Mouse (Mus musculus): ENCODE data around the gene Arsb. TPM values are rescaled to one million over a fixed set of nuclear protein-coding genes. Genes with fewer than 3 reads are reported as not detected.

The Arsb gene
- polyA plus RNA-seq, 1 experiment: 49.7 TPM

DNA sequence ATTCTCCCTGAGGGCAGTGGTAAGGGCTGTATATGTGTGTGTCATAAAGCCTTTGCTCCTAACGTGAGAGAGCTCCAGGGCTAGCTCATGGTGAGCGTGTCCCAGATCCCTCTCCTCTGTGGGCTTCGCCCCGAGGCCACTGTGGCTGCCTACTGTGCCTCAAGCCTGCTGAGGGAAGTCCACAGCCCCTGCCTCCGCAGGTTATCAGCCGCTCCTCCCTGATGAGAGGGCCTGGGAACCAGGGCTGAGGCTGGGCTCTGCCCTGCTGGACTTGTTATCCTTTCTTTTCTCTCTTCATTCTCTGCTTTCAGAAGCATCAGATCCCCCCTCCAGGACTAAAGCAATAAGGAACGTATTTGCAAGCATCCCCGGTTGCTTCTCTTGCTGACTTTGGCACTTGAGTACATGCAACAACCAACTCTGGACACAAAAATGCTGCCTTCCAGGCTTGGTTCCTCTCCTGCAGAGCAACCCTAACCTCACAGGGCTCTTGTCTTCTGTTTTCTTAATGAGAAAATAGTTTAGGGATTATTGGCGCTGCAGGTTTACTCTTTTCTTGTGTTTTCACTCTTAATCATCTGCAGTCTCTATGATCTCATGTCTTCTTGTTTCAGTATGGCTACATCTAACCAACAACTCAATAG is 45.4 kb downstream of the Arsb start:
- TF ChIP-seq CTCF (IDR thresholded peaks at IDR 0.05; ENCODE audit: borderline replicate concordance, insufficient read depth, low read depth, low read length) (no peak), POLR2A (IDR thresholded peaks at IDR 0.05; ENCODE audit: borderline replicate concordance, insufficient read depth, low read length) (no peak)
- DNase-seq: no peak
- peaks cover 5% of the 10 kb centered on the region; the same call in 1 of the 2 replicates for H3K4me1 ChIP-seq (ENCODE audit: control insufficient read depth, insufficient read depth, low read length)
- H3K4me3 ChIP-seq (replicated peaks; ENCODE audit: insufficient read depth, low read depth, low read length): no peak overlapping the region
- 75% methylated on average over 9 of the region's 9 CpGs for WGBS
- no peak overlapping the region for H3K27ac ChIP-seq (ENCODE audit: insufficient read depth, low read length)
- H3K27me3 ChIP-seq (ENCODE audit: control insufficient read depth, insufficient read depth, low read length): no peaks in the 10 kb centered on the region

DNA sequence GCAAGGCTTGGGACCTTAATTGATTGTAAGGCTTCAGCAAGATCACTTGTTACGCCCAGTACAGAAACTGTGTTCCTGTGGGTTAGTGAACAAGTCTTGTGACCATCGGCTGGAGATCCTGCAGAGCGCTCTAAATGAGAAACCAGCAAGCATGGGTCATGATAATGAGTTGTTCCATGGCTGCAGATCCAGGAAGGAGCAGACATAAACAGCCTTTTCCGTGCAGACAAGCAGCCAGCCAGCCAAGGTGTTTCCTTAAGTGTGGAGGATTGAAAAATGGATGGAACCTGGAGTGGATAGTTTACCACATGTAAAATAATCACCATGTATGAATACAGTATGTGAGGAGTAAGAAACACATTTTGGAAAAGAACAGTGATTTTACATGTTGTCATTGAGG is 48.7 kb downstream of the Arsb start:
- WGBS: 90% methylated on average over 4 of the region's 4 CpGs

DNA sequence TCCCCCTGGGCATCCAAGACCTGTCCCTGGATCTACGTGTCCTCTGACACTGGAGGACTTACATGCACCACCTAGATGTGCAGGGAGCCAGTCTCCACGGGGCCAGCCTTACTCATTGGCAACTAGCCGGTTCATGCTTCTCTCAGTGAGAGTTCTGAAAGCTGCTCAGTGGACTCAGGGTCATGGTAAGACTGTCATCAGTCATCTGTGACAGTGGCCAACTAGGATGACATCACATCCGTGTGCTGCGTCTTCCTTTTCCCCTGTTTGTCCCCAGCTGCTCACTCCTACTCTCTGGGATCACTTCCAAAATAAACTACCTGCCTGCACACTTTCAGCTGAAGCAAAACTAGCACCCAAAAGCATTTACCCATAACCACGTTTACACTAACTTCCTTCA is 50.6 kb downstream of the Arsb start:
- 49% methylated on average over 6 of the region's 6 CpGs for WGBS
- H3K27me3 ChIP-seq (ENCODE audit: control insufficient read depth, insufficient read depth, low read length): no peaks in the 10 kb centered on the region
- no peak for DNase-seq
- TF ChIP-seq CTCF (IDR thresholded peaks at IDR 0.05; ENCODE audit: borderline replicate concordance, insufficient read depth, low read depth, low read length): no peak
- no peak for TF ChIP-seq POLR2A (IDR thresholded peaks at IDR 0.05; ENCODE audit: borderline replicate concordance, insufficient read depth, low read length)
- H3K27ac ChIP-seq (ENCODE audit: insufficient read depth, low read length): no peak overlapping the region
- H3K4me3 ChIP-seq (replicated peaks; ENCODE audit: insufficient read depth, low read depth, low read length): no peak overlapping the region
- peaks cover 12% of the 10 kb centered on the region for H3K4me1 ChIP-seq (ENCODE audit: control insufficient read depth, insufficient read depth, low read length)

More for the DNA sequence above, 48.7 kb downstream of the Arsb start:
- Histone ChIP-seq H3K27me3 (ENCODE audit: control insufficient read depth, insufficient read depth, low read length) (no peaks in the 10 kb centered on the region), H3K27ac (ENCODE audit: insufficient read depth, low read length) (no peak overlapping the region), H3K4me3 (replicated peaks; ENCODE audit: insufficient read depth, low read depth, low read length) (no peak overlapping the region), H3K4me1 (ENCODE audit: control insufficient read depth, insufficient read depth, low read length) (peaks cover 12% of the 10 kb centered on the region)
- TF ChIP-seq POLR2A (IDR thresholded peaks at IDR 0.05; ENCODE audit: borderline replicate concordance, insufficient read depth, low read length): no peak
- no peak for TF ChIP-seq CTCF (IDR thresholded peaks at IDR 0.05; ENCODE audit: borderline replicate concordance, insufficient read depth, low read depth, low read length)
- no peak for DNase-seq

DNA sequence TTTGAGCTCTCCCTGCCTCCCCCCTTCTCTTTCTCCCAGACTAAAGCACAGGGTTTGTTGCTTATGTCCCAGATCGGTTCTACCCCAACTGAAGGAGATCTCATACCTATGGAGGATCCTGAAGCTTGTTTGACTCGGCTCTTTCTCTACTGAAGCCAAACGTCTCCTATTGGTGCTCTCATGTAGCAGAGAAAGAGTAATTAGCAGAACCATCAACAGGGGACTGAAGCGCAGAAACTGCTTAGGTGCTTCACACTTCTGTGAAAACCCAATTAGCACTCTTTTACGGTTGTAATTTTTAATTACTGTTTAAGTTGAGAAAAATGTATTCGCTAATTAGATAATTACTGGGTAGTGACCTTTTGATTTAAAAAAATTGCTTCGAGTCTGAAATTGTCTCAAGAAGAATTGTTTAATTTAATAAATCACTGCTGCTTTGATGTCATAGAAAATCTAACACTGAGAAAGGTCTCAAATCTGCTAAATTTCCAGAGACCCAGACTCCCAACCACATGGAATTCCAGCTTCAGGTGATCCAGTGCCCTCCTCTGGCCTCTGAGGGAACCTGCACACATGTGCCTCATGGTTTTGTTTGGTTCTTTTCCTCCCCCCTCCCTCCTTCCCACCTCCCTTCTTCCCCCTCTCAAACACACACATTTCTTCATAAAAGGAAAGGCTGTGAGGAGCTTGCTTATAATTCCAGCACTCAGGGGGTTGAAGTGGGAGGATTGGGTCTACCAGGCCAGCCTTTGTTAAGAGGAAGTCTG is 54.5 kb downstream of the Arsb start:
- Histone ChIP-seq H3K27me3 (ENCODE audit: control insufficient read depth, insufficient read depth, low read length) (no peaks in the 10 kb centered on the region), H3K4me1 (ENCODE audit: control insufficient read depth, insufficient read depth, low read length) (peaks cover 9% of the 10 kb centered on the region), H3K27ac (ENCODE audit: insufficient read depth, low read length) (no peak overlapping the region), H3K4me3 (replicated peaks; ENCODE audit: insufficient read depth, low read depth, low read length) (no peak overlapping the region)
- no peak for TF ChIP-seq POLR2A (IDR thresholded peaks at IDR 0.05; ENCODE audit: borderline replicate concordance, insufficient read depth, low read length)
- TF ChIP-seq CTCF (IDR thresholded peaks at IDR 0.05; ENCODE audit: borderline replicate concordance, insufficient read depth, low read depth, low read length): no peak
- no peak for DNase-seq
- 90% methylated on average over 7 of the region's 7 CpGs for WGBS

DNA sequence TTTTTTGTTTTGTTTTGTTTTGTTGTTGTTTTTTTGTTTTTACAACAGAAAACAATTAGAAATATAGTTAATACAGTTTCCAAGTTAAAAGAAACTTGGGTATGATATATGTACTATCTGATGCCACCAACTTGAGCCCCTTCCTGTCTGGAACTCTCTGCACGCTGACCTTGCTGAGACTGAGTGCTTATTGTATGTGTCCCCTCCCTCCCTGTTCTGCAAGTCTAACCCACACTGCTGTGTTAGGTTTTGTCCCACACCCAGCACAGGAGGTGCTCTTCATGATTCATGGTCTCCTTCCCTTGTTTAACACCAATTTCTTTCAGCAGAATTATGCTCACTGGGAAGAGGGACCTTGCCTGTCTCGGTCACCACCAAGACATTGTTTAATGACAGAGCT is 56.3 kb downstream of the Arsb start:
- no peak for DNase-seq

DNA sequence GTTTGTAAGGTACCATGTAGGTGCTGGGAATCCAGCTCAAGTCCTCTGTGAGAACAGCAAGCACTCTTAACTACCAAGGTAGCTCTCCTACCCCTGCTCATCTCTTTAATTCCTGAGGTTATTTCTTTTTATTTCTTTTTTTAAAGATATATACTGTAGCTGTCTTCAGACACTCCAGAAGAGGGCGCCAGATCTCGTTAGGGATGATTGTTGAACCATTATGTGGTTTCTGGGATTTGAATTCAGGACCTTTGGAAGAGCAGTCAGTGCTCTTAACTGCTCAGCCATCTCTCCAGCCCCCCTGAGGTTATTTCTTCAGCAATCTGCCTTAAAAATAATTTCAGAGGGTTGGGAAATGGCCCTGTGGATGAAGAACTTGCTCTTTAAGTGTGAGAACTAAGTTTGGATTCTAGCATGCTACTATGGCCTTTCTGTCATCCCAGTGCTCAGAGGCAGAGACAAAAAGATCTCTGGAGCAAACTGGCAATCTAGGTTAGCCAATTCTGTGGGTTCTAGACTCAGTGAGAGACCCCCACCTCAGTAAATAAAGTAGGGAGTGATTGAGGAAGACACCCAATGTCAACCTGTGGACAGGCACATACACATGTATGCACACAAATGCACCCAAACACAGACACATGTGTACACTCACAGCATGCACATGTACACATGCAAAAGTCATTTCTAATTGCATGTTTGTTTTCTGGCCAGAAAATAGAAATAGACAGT is 58.3 kb downstream of the Arsb start:
- no peak overlapping the region for H3K4me3 ChIP-seq (replicated peaks; ENCODE audit: insufficient read depth, low read depth, low read length)
- no peaks in the 10 kb centered on the region for H3K27me3 ChIP-seq (ENCODE audit: control insufficient read depth, insufficient read depth, low read length)
- no peaks in the 10 kb centered on the region; the same call in 1 of the 2 replicates for H3K4me1 ChIP-seq (ENCODE audit: control insufficient read depth, insufficient read depth, low read length)
- no peak overlapping the region for H3K27ac ChIP-seq (ENCODE audit: insufficient read depth, low read length)
- TF ChIP-seq POLR2A (IDR thresholded peaks at IDR 0.05; ENCODE audit: borderline replicate concordance, insufficient read depth, low read length) (no peak), CTCF (IDR thresholded peaks at IDR 0.05; ENCODE audit: borderline replicate concordance, insufficient read depth, low read depth, low read length) (no peak)
- 76% methylated on average over 2 of the region's 2 CpGs for whole genome bisulfite sequencing
- no peak for DNase-seq

More for the DNA sequence above, 56.3 kb downstream of the Arsb start:
- Histone ChIP-seq H3K27ac (ENCODE audit: insufficient read depth, low read length) (no peak overlapping the region), H3K4me1 (ENCODE audit: control insufficient read depth, insufficient read depth, low read length) (peaks cover under 1% of the 10 kb centered on the region), H3K27me3 (ENCODE audit: control insufficient read depth, insufficient read depth, low read length) (no peaks in the 10 kb centered on the region), H3K4me3 (replicated peaks; ENCODE audit: insufficient read depth, low read depth, low read length) (no peak overlapping the region)
- TF ChIP-seq POLR2A (IDR thresholded peaks at IDR 0.05; ENCODE audit: borderline replicate concordance, insufficient read depth, low read length): no peak
- no peak for TF ChIP-seq CTCF (IDR thresholded peaks at IDR 0.05; ENCODE audit: borderline replicate concordance, insufficient read depth, low read depth, low read length)
- 88% methylated on average over 2 of the region's 2 CpGs for WGBS

DNA sequence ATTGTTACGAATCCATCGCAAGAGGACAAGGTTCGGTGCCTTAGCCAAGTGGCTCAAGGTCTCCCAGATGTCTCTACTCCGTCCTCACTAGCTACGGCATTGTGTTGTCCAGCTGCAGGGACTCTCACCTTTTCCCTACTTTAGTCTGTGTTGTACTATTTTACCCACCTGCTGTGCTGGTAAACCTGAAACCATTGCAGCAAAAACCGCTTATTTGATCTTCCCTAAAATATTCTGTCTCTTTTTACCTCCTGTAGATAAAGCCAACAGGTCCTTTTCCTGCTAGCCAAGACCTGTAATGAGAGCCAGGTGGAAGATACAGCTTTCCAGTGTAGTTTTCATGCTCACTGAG is 58.8 kb downstream of the Arsb start:
- TF ChIP-seq CTCF (IDR thresholded peaks at IDR 0.05; ENCODE audit: borderline replicate concordance, insufficient read depth, low read depth, low read length) (no peak), POLR2A (IDR thresholded peaks at IDR 0.05; ENCODE audit: borderline replicate concordance, insufficient read depth, low read length) (no peak)
- no peaks in the 10 kb centered on the region for H3K27me3 ChIP-seq (ENCODE audit: control insufficient read depth, insufficient read depth, low read length)
- no peak overlapping the region for H3K27ac ChIP-seq (ENCODE audit: insufficient read depth, low read length)
- no peaks in the 10 kb centered on the region; the same call in 1 of the 2 replicates for H3K4me1 ChIP-seq (ENCODE audit: control insufficient read depth, insufficient read depth, low read length)
- DNase-seq: no peak
- 84% methylated on average over 6 of the region's 6 CpGs for WGBS
- no peak overlapping the region for H3K4me3 ChIP-seq (replicated peaks; ENCODE audit: insufficient read depth, low read depth, low read length)

Data from cerebellum, adult 2 months (tissue).